ENCODE assay signal across 14 mouse cellular contexts in genomic region chr4:58534141-58534571, GRCm38 (mm10). TPM values are rescaled to one million over a fixed set of nuclear protein-coding genes. Genes with fewer than 3 reads are reported as not detected.
A peak's percentile ranks its signal among the peaks of the same experiment; 100 is the strongest.
DNase-seq lines count a peak whose midpoint lies in the region; ATAC-seq and TF ChIP-seq lines count a peak whose summit lies in the region.
"Had no signal": no experiment of that assay in that cellular context is flagged by ENCODE, and none has a peak within 500 bp of the region (broad histone marks: within the 10 kb centered on the region; RNA-seq: fewer than 3 reads in every experiment).

No protein-coding gene starts in this region.

- TF ChIP-seq CTCF in forebrain, postnatal 0 days (IDR thresholded peaks at IDR 0.05; ENCODE audit: low read depth) = no peak
- TF ChIP-seq CTCF in lung, embryonic 14.5 days (IDR thresholded peaks at IDR 0.05; ENCODE audit: low read depth) = no peak

- no peaks in the 10 kb centered on the region for H3K36me3 ChIP-seq in forebrain, embryonic 12.5 days (replicated peaks)
- no peaks in the 10 kb centered on the region for H3K36me3 ChIP-seq in forebrain, postnatal 0 days (ENCODE audit: insufficient read depth)
- H3K36me3 ChIP-seq in lung, embryonic 14.5 days (ENCODE audit: insufficient read depth) = no peaks in the 10 kb centered on the region
- H3K36me3 ChIP-seq in limb, embryonic 15.5 days = peaks cover 10% of the 10 kb centered on the region; the same call in 1 of the 2 replicates
- H3K36me3 ChIP-seq: liver, embryonic 15.5 days had no signal

- H3K27me3 ChIP-seq in forebrain, embryonic 12.5 days = no peaks in the 10 kb centered on the region
- no peaks in the 10 kb centered on the region for H3K27me3 ChIP-seq in forebrain, postnatal 0 days (ENCODE audit: insufficient read depth, low read length)
- no peaks in the 10 kb centered on the region for H3K27me3 ChIP-seq in lung, embryonic 14.5 days (ENCODE audit: insufficient read depth, low read length)
- no peaks in the 10 kb centered on the region for H3K27me3 ChIP-seq in limb, embryonic 15.5 days
- H3K27me3 ChIP-seq: embryonic facial prominence, embryonic 15.5 days; liver, embryonic 15.5 days; Patski had no signal

- no peak overlapping the region for H3K9ac ChIP-seq in forebrain, embryonic 12.5 days
- no peak overlapping the region for H3K9ac ChIP-seq in forebrain, postnatal 0 days
- H3K9ac ChIP-seq in lung, embryonic 14.5 days = no peak overlapping the region
- H3K9ac ChIP-seq in limb, embryonic 15.5 days = no peak overlapping the region
- H3K9ac ChIP-seq: embryonic facial prominence, embryonic 15.5 days; liver, embryonic 15.5 days had no signal

- WGBS in forebrain, embryonic 12.5 days = 40% methylated on average over 13 of the region's 13 CpGs
- 45% methylated on average over 13 of the region's 13 CpGs for WGBS in forebrain, postnatal 0 days
- 28% methylated on average over 13 of the region's 13 CpGs for WGBS in lung, embryonic 14.5 days
- 32% methylated on average over 13 of the region's 13 CpGs for WGBS in limb, embryonic 15.5 days

- no peak for ATAC-seq in forebrain, embryonic 12.5 days (ENCODE audit: low FRiP score)
- no peak for ATAC-seq in forebrain, postnatal 0 days
- ATAC-seq in lung, embryonic 14.5 days (ENCODE audit: insufficient read depth) = no peak
- no peak for ATAC-seq in limb, embryonic 15.5 days (ENCODE audit: insufficient number of reproducible peaks, low FRiP score, low TSS enrichment, low read depth)
- ATAC-seq: Patski had no signal

- no peak overlapping the region for H3K27ac ChIP-seq in forebrain, embryonic 12.5 days
- H3K27ac ChIP-seq in forebrain, postnatal 0 days (ENCODE audit: low read depth, low read length) = no peak overlapping the region
- no peak overlapping the region for H3K27ac ChIP-seq in lung, embryonic 14.5 days (ENCODE audit: low read depth)
- H3K27ac ChIP-seq in limb, embryonic 15.5 days = no peak overlapping the region
- H3K27ac ChIP-seq: embryonic facial prominence, embryonic 15.5 days; layer of hippocampus, adult 2 months; liver, embryonic 15.5 days had no signal

- H3K4me2 ChIP-seq in forebrain, embryonic 12.5 days = 0 out of 2 replicates have a peak overlapping the region, but pooled peaks have one; percentile 4
- H3K4me2 ChIP-seq in forebrain, postnatal 0 days (ENCODE audit: low read depth) = no peak overlapping the region; the same call in 1 of the 2 replicates
- 0 out of 2 replicates have a peak overlapping the region, but pooled peaks have one; percentile 8 for H3K4me2 ChIP-seq in lung, embryonic 14.5 days
- H3K4me2 ChIP-seq in limb, embryonic 15.5 days = 0 out of 2 replicates have a peak overlapping the region, but pooled peaks have one; percentile 3
- H3K4me2 ChIP-seq: embryonic facial prominence, embryonic 15.5 days; liver, embryonic 15.5 days had no signal

- H3K4me3 ChIP-seq in forebrain, embryonic 12.5 days (replicated peaks) = no peak overlapping the region
- H3K4me3 ChIP-seq in forebrain, postnatal 0 days (ENCODE audit: low read depth, low read length) = no peak overlapping the region
- H3K4me3 ChIP-seq in lung, embryonic 14.5 days (ENCODE audit: low read depth, low read length) = no peak overlapping the region
- no peak overlapping the region for H3K4me3 ChIP-seq in limb, embryonic 15.5 days
- H3K4me3 ChIP-seq: embryonic facial prominence, embryonic 15.5 days; layer of hippocampus, adult 2 months; liver, embryonic 15.5 days had no signal

- H3K4me1 ChIP-seq in forebrain, embryonic 12.5 days = peaks cover 12% of the 10 kb centered on the region
- H3K4me1 ChIP-seq in forebrain, postnatal 0 days (ENCODE audit: insufficient read depth) = no peaks in the 10 kb centered on the region
- peaks cover 6% of the 10 kb centered on the region; the same call in 1 of the 2 replicates for H3K4me1 ChIP-seq in lung, embryonic 14.5 days (ENCODE audit: insufficient read depth)
- peaks cover 42% of the 10 kb centered on the region for H3K4me1 ChIP-seq in limb, embryonic 15.5 days
- H3K4me1 ChIP-seq: liver, embryonic 15.5 days had no signal

- 0 out of 2 replicates have a peak, but pooled peaks cover 3% of the 10 kb centered on the region for H3K9me3 ChIP-seq in forebrain, embryonic 12.5 days
- no peaks in the 10 kb centered on the region for H3K9me3 ChIP-seq in forebrain, postnatal 0 days (ENCODE audit: low read length)
- H3K9me3 ChIP-seq in lung, embryonic 14.5 days (ENCODE audit: low read depth, low read length) = no peaks in the 10 kb centered on the region
- no peaks in the 10 kb centered on the region for H3K9me3 ChIP-seq in limb, embryonic 15.5 days
- H3K9me3 ChIP-seq: embryonic facial prominence, embryonic 15.5 days; liver, embryonic 15.5 days had no signal

- DNase-seq in forebrain, postnatal 0 days = no peak
- DNase-seq in lung, embryonic 14.5 days = no peak
- DNase-seq in lung, postnatal 36 days = no peak
- DNase-seq in yolk sac, embryonic 10.5 days (ENCODE audit: low spot score) = peak; percentile 76
- no peak for DNase-seq in layer of hippocampus, adult 9-10 months (ENCODE audit: low spot score)
- no peak for DNase-seq in urinary bladder, postnatal 36 days (ENCODE audit: low spot score in 2 of 2)
- DNase-seq: gastrocnemius, postnatal 25 days; thymus, adult 2 months had no signal

RNA-seq across cellular contexts. Expression of gene Lpar1, which starts 19.5 kb away (rescaled TPM):
- polyA plus RNA-seq in forebrain, embryonic 12.5 days (2016; fragmentation: Nextera tagmentation; extraction: Ambion mirVana) = 45.9 and 50.2 TPM in 2 replicates
- 15.5 and 17.3 TPM in 2 replicates for total RNA-seq in forebrain, postnatal 0 days (2014; rRNA removed)
- 26.2 and 26.4 TPM in 2 replicates for polyA plus RNA-seq in forebrain, postnatal 0 days (2015; fragmentation: Nextera tagmentation; extraction: Ambion mirVana)
- 30.3 and 35.8 TPM in 2 replicates for polyA plus RNA-seq in lung, embryonic 14.5 days (2014; fragmentation: Nextera tagmentation; extraction: Ambion mirVana)
- 150 and 151 TPM in 2 replicates for polyA plus RNA-seq in limb, embryonic 15.5 days (2015; fragmentation: Nextera tagmentation; extraction: Ambion mirVana)
